Mouse (Mus musculus) left cerebral cortex, adult 2 months (tissue): ENCODE measurements at regions not wholly inside any gene's neighbourhood (a gene's known extent, or its start where the extent isn't known, plus 50 kb on each side); places are given as distances from the start of the nearest gene placed in this dataset.

Experiments
- DNase-seq, 2 experiments: peaks; one replicate each; pipeline ENCODE4 v3.0.0; 2021 to 2022; ENCODE audit warnings: low spot score in 2 of 2, mixed read lengths in 1 of 2; ENCODE audit errors: extremely low spot score in 1 of 2
- H3K27ac ChIP-seq: fragments of 200-600 bp; 2 replicates; pipeline ENCODE4 v1.8.1; 2022
- H3K4me3 ChIP-seq: fragments of 200-600 bp; 2 replicates; pipeline ENCODE4 v1.8.1; 2022
- CTCF ChIP-seq: fragments of 200-600 bp; IDR thresholded peaks from 2 replicates; pipeline ENCODE4 v1.8.1; 2022; ENCODE audit warnings: antibody characterized with exemption, mild to moderate bottlenecking, moderate library complexity
- intact Hi-C: fragments of 180-260 bp; cut with DNase I; formaldehyde crosslinking; loops from one replicate; pipeline ENCODE4 v1.15.1; 2025

- no peak for TF ChIP-seq CTCF
- intact Hi-C loops = no loop called here
Measured at GRCm38 (mm10) chr11:7765303-7765702, 551.6 kb upstream of the Igfbp3 start.

GRCm38 (mm10) chr11:7758862-7759467 lies 545.2 kb upstream of the Igfbp3 start:
- DNase-seq = no peak
- TF ChIP-seq CTCF = no peak
- intact Hi-C loops = no loop called here
- Histone ChIP-seq H3K27ac (no peak overlapping the region), H3K4me3 (no peak overlapping the region)

More at GRCm38 (mm10) chr11:7765303-7765702, 551.6 kb upstream of the Igfbp3 start:
- no peak for DNase-seq
- no peak overlapping the region for H3K4me3 ChIP-seq
- H3K27ac ChIP-seq = no peak overlapping the region
